Mouse (Mus musculus) olfactory bulb, adult 2 months (tissue): ENCODE data around the gene Amotl2.

Experiments
- CTCF ChIP-seq: fragments of 200-500 bp; IDR thresholded peaks from 2 replicates; pipeline ENCODE4 v1.5.1; 2012; ENCODE audit warnings: low read depth, mild to moderate bottlenecking, low read length, moderate library complexity; ENCODE audit not compliant: insufficient read depth
- POLR2A ChIP-seq: fragments of 200-500 bp; IDR thresholded peaks from 2 replicates; pipeline ENCODE4 v1.6.1; 2012; ENCODE audit warnings: mild to moderate bottlenecking, low read depth, low read length, moderate library complexity; ENCODE audit not compliant: insufficient read depth

- TF ChIP-seq CTCF (no peak), POLR2A (no peak)
These were observed 43.1 kb upstream of the Amotl2 start for GRCm38 (mm10) chr9:102673381-102673780.
